Mouse (Mus musculus): Measurements from ENCODE around the gene Stk38l.

The Stk38l gene

GRCm38 (mm10) chr6:146732232-146732631 is 7.4 kb downstream of the Stk38l start:
- in situ Hi-C loops (cut with MboI, MseI): loop anchor here in 1 of 2 experiments (25.0 kb wide), 2 partner anchors 745 to 1420 kb away; no protein-coding TSS in a partner anchor

- in situ Hi-C loops (cut with MboI, MseI): loop anchor here in 1 of 2 experiments (25.0 kb wide), 2 partner anchors 745 to 1420 kb away; no protein-coding TSS in a partner anchor
Measured at GRCm38 (mm10) chr6:146732676-146733075, 7.9 kb downstream of the Stk38l start.

GRCm38 (mm10) chr6:146733554-146733953 is 8.8 kb downstream of the Stk38l start:
- in situ Hi-C loops (cut with MboI, MseI): loop anchor here in 1 of 2 experiments (25.0 kb wide), 2 partner anchors 746 to 1421 kb away; no protein-coding TSS in a partner anchor

- in situ Hi-C loops (cut with MboI, MseI): loop anchor here in 1 of 2 experiments (25.0 kb wide), 2 partner anchors 752 to 1427 kb away; no protein-coding TSS in a partner anchor
Measured at GRCm38 (mm10) chr6:146738889-146739288, 14.1 kb downstream of the Stk38l start.

GRCm38 (mm10) chr6:146740724-146741123 is 15.9 kb downstream of the Stk38l start:
- in situ Hi-C loops (cut with MboI, MseI): loop anchor here in 1 of 2 experiments (25.0 kb wide), 2 partner anchors 753 to 1428 kb away; no protein-coding TSS in a partner anchor

- in situ Hi-C loops (cut with MboI, MseI): loop anchor here in 1 of 2 experiments (25.0 kb wide), 2 partner anchors 755 to 1430 kb away; no protein-coding TSS in a partner anchor
Measured at GRCm38 (mm10) chr6:146741986-146742635, 17.3 kb downstream of the Stk38l start.

- in situ Hi-C loops (cut with MboI, MseI): loop anchor here in 1 of 2 experiments (25.0 kb wide), 2 partner anchors 757 to 1432 kb away; no protein-coding TSS in a partner anchor
Measured at GRCm38 (mm10) chr6:146744266-146744665, 19.5 kb downstream of the Stk38l start.

- in situ Hi-C loops (cut with MboI, MseI): loop anchor here in 1 of 2 experiments (25.0 kb wide), 2 partner anchors 758 to 1433 kb away; no protein-coding TSS in a partner anchor
Measured at GRCm38 (mm10) chr6:146745180-146745579, 20.4 kb downstream of the Stk38l start.

GRCm38 (mm10) chr6:146746577-146746976 is 21.8 kb downstream of the Stk38l start:
- in situ Hi-C loops (cut with MboI, MseI): loop anchor here in 1 of 2 experiments (25.0 kb wide), 2 partner anchors 759 to 1434 kb away; no protein-coding TSS in a partner anchor

- in situ Hi-C loops (cut with MboI, MseI): loop anchor here in 1 of 2 experiments (25.0 kb wide), 2 partner anchors 760 to 1435 kb away; no protein-coding TSS in a partner anchor
Measured at GRCm38 (mm10) chr6:146747057-146747456, 22.3 kb downstream of the Stk38l start.

GRCm38 (mm10) chr6:146748271-146748670 is 23.5 kb downstream of the Stk38l start:
- in situ Hi-C loops (cut with MboI, MseI): loop anchor here in 1 of 2 experiments (25.0 kb wide), 2 partner anchors 761 to 1436 kb away; no protein-coding TSS in a partner anchor

- in situ Hi-C loops (cut with MboI, MseI): loop anchor here in 1 of 2 experiments (10.0 kb wide), 1 partner anchor 87 kb away; no protein-coding TSS in a partner anchor
Measured at GRCm38 (mm10) chr6:146751671-146752070, 26.9 kb downstream of the Stk38l start.

- in situ Hi-C loops (cut with MboI, MseI): loop anchor here in 1 of 2 experiments (10.0 kb wide), 1 partner anchor 87 kb away; no protein-coding TSS in a partner anchor
Measured at GRCm38 (mm10) chr6:146752178-146752577, 27.4 kb downstream of the Stk38l start.

- in situ Hi-C loops (cut with MboI, MseI): loop anchor here in 1 of 2 experiments (10.0 kb wide), 1 partner anchor 88 kb away; no protein-coding TSS in a partner anchor
Measured at GRCm38 (mm10) chr6:146752612-146753011, 27.8 kb downstream of the Stk38l start.

- in situ Hi-C loops (cut with MboI, MseI): loop anchor here in 1 of 2 experiments (10.0 kb wide), 1 partner anchor 89 kb away; no protein-coding TSS in a partner anchor
Measured at GRCm38 (mm10) chr6:146753560-146754160, 28.9 kb downstream of the Stk38l start.

GRCm38 (mm10) chr6:146755136-146755535 is 30.3 kb downstream of the Stk38l start:
- in situ Hi-C loops (cut with MboI, MseI): loop anchor here (5.0 to 10.0 kb wide), 3 partner anchors 88 to 338 kb away; no protein-coding TSS in a partner anchor

GRCm38 (mm10) chr6:146755679-146756078 is 30.9 kb downstream of the Stk38l start:
- in situ Hi-C loops (cut with MboI, MseI): loop anchor here (5.0 to 10.0 kb wide), 3 partner anchors 88 to 338 kb away; no protein-coding TSS in a partner anchor

GRCm38 (mm10) chr6:146759027-146759426 is 34.2 kb downstream of the Stk38l start:
- in situ Hi-C loops (cut with MboI, MseI): loop anchor here (5.0 to 10.0 kb wide), 3 partner anchors 92 to 342 kb away; no protein-coding TSS in a partner anchor

GRCm38 (mm10) chr6:146760022-146760421 is 35.2 kb downstream of the Stk38l start:
- in situ Hi-C loops (cut with MboI, MseI): no loop called here

- in situ Hi-C loops (cut with MboI, MseI): no loop called here
Measured at GRCm38 (mm10) chr6:146760736-146761135, 35.9 kb downstream of the Stk38l start.

GRCm38 (mm10) chr6:146762264-146762898 is 37.6 kb downstream of the Stk38l start:
- in situ Hi-C loops (cut with MboI, MseI): no loop called here

Data from T-helper 17 cell (primary cell).